Mouse (Mus musculus) kidney, adult 2 months (tissue): ENCODE results near the gene C1qtnf7.

Experiments
- CTCF ChIP-seq: fragments of 200-500 bp; conservative IDR thresholded peaks from 2 replicates; pipeline ENCODE4 v1.5.1; 2011; ENCODE audit warnings: low read depth, mild to moderate bottlenecking, control low read depth, low read length, moderate library complexity, mixed read lengths; ENCODE audit not compliant: insufficient read depth, insufficient read length
- POLR2A ChIP-seq: fragments of 200-500 bp; IDR thresholded peaks from one replicate; pipeline ENCODE4 v1.6.1; 2011; ENCODE audit warnings: low read depth, low read length, control low read depth

- TF ChIP-seq POLR2A: no peak
- TF ChIP-seq CTCF: no peak
Measured at GRCm38 (mm10) chr5:43541492-43541891, 26.2 kb downstream of the C1qtnf7 start.
